Mouse (Mus musculus): ENCODE data around the gene Tent5c.

Gene Tent5c

GRCm38 (mm10) chr3:100489133-100490009 is at the start of gene Tent5c:
Gene Tent5c, minus strand, starts transcription at chr3:100489324.
- peak; percentile 98 for DNase-seq (ENCODE audit: low read depth)

GRCm38 (mm10) chr3:100536686-100537085 is 47.6 kb upstream of the Tent5c start:
- DNase-seq (ENCODE audit: low read depth) = no peak

- DNase-seq (ENCODE audit: low read depth) = no peak
These were observed 46.8 kb upstream of the Tent5c start for GRCm38 (mm10) chr3:100535902-100536301.

DNA sequence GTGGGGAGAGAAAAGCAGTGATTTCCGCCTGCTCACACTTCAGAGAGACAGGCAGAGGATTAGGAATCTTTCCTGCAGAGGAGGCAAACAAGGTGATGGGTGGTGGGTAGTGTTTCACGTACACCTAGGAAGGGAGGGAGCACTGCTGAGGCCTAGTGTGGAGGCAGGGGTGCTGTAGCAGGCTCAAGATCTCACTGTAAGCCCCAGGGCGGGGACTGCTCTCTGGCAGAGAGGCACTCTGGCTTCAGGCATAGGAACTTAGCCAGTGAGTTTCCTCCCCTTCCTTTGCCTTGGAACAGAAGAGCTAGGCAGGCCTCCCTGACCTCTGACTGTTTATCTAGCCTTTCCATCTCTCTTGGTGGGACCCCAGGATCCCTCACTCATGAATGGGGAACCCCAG is 46.2 kb upstream of the Tent5c start:
- no peak for DNase-seq (ENCODE audit: low read depth)

DNA sequence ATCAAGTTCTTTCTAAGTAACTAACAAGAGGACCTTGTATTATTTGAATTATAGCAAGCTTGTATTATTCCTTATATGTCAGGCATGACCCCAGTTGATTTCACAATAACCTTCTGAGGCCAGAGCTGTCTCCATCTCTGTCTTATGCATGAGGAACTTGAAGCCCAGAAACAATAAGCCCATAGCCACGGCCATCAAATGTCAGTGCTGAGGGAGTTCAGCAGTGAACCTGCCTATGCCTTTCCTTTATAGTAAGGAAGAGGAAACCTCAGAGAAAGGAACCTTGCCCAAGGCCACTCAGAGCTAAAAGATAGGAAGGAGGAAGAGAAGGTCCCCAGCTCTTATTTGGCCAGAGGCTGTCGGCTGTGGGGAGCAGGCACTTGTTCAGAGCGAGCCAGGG is 45.3 kb upstream of the Tent5c start:
- no peak for DNase-seq (ENCODE audit: low read depth)

DNA sequence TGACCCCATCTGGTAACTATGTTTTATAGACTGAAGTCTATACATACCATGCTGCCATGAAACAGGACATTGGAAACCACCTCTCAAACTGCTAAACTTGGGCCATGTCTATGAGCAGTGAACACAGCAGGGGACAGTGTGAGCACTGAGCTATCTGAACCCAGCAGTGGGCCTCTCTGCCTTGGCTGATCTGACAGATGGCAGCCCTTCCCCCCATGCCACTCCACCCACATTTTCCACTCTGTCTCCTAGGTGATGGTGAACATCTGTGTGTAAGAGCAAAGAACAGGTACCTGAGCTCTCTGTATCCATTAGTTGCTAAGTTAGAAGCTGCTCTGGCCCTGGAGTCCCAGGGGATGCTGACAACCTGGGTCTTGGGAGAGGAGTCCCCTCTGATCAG is 44.3 kb upstream of the Tent5c start:
- DNase-seq (ENCODE audit: low read depth) = peak; percentile 34

- DNase-seq (ENCODE audit: low read depth) = no peak
These were observed 41.8 kb upstream of the Tent5c start for GRCm38 (mm10) chr3:100530919-100531318.

GRCm38 (mm10) chr3:100530244-100530788 is 41.2 kb upstream of the Tent5c start:
- DNase-seq (ENCODE audit: low read depth) = no peak

DNA sequence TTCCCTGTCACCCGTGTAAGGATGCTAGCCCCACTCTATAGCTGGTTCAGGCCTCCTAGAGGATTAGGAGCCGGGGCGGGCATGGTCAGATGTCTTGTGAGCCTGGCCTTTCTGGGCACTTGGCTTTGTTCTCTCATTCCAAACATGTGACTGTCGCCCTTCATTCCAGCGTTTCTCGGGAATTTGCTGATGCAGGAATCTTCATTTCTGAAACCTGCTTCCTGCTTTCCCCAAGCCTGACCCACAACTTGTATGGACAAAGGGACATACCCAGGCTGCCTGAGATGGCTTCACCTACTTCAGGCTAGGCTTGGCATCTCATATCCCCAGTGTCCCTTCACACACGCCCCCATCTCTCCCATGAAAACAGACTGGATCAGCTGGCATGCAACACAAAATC is 33.5 kb upstream of the Tent5c start:
- no peak for DNase-seq (ENCODE audit: low read depth)

- DNase-seq (ENCODE audit: low read depth) = no peak
These were observed 32.5 kb upstream of the Tent5c start for GRCm38 (mm10) chr3:100521626-100522025.

GRCm38 (mm10) chr3:100515754-100516141 is 26.6 kb upstream of the Tent5c start:
- DNase-seq (ENCODE audit: low read depth) = no peak

GRCm38 (mm10) chr3:100515093-100515753 is 26.1 kb upstream of the Tent5c start:
- no peak for DNase-seq (ENCODE audit: low read depth)

DNA sequence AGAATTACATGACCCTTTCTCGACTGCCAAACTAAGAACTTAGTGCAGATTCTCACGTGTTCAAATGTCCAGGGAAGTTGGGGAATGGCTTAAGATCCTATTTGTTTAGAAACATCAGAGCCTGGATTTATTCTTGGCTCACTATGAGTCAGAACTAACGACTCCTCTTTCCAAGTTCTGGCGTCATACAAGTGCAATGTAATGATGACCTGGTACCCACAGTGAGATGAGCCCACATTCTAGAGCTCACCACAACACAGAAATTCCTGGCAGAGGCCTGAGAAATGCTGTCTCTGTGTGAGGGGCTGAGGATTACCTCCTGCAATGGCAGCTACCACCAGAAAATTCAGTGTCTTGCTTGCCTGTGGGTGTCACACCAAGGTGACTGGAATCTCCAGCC is 18.1 kb upstream of the Tent5c start:
- DNase-seq (ENCODE audit: low read depth) = no peak

- DNase-seq (ENCODE audit: low read depth) = no peak
These were observed 17.6 kb upstream of the Tent5c start for GRCm38 (mm10) chr3:100506715-100507114.

GRCm38 (mm10) chr3:100503882-100504281 is 14.8 kb upstream of the Tent5c start:
- DNase-seq (ENCODE audit: low read depth) = no peak

GRCm38 (mm10) chr3:100502516-100502915 is 13.4 kb upstream of the Tent5c start:
- peak; percentile 74 for DNase-seq (ENCODE audit: low read depth)

- no peak for DNase-seq (ENCODE audit: low read depth)
These were observed 12.8 kb upstream of the Tent5c start for GRCm38 (mm10) chr3:100501899-100502298.

- DNase-seq (ENCODE audit: low read depth) = no peak
These were observed 7.0 kb upstream of the Tent5c start for GRCm38 (mm10) chr3:100496081-100496480.

- no peak for DNase-seq (ENCODE audit: low read depth)
These were observed 6.3 kb upstream of the Tent5c start for GRCm38 (mm10) chr3:100495456-100495855.

DNA sequence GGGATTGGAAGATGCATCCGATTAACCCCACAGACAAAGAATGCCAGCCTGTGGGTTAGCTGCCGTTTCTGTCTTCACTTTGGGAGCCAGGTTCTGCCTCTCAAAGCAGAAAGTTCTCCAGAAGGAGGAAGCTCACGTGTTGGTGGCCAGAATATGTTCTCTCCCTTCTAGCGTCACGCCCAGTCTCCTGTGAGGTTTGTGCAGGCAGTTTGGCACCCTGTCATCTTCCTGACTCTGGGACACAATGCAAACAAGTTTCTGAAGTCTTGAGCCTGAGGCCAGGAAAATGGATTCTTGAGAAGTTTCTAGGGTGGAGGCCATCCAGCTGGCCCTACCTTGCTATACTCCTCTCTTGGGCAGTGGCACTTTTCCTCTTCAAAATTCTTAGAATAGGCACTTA is 5.8 kb upstream of the Tent5c start:
- DNase-seq (ENCODE audit: low read depth) = no peak

DNA sequence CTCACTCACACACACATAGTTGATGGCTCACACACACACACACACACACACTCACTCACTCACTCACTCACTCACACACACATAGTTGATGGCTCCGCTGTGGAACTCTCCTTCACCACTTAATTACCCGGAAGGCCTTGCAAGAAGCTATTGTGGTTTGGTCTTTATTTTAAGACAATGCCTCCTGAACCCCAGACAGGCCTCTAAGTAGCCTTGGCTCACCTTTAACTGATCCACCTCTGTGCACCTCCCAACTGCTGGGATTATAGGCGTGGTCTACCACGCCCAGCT is 831 bp upstream of the Tent5c start:
- DNase-seq (ENCODE audit: low read depth) = no peak

- DNase-seq (ENCODE audit: low read depth) = peak; percentile 80
These were observed 632 bp downstream of the Tent5c start for GRCm38 (mm10) chr3:100488251-100489132.
